ENCODE assay signal across 11 mouse cellular contexts in genomic region chr1:153702853-153703410, GRCm38 (mm10). TPM values are rescaled to one million over a fixed set of nuclear protein-coding genes. Genes with fewer than 3 reads are reported as not detected.
DNase-seq lines count a peak whose midpoint lies in the region; ATAC-seq and TF ChIP-seq lines count a peak whose summit lies in the region.
"Had no signal": no experiment of that assay in that cellular context is flagged by ENCODE, and none has a peak within 500 bp of the region (broad histone marks: within the 10 kb centered on the region; RNA-seq: fewer than 3 reads in every experiment).

No protein-coding gene starts in this region.

- no peak for TF ChIP-seq CTCF in CH12.LX (conservative IDR thresholded peaks at IDR 0.05 in 1 of 2, IDR thresholded peaks at IDR 0.05 in 1 of 2; ENCODE audit: low read depth in 2 of 2, low read length in 2 of 2)
- TF ChIP-seq CTCF in forebrain, postnatal 0 days (IDR thresholded peaks at IDR 0.05; ENCODE audit: low read depth) = no peak

- TF ChIP-seq EP300 in CH12.LX (IDR thresholded peaks at IDR 0.05; ENCODE audit: low read length) = peak; percentile 82

- H3K9ac ChIP-seq in CH12.LX (ENCODE audit: insufficient read depth, low read depth) = no peak overlapping the region
- H3K9ac ChIP-seq in forebrain, postnatal 0 days = no peak overlapping the region
- H3K9ac ChIP-seq in kidney, embryonic 15.5 days = no peak overlapping the region
- H3K9ac ChIP-seq: embryonic facial prominence, embryonic 13.5 days had no signal

- no peaks in the 10 kb centered on the region for H3K79me2 ChIP-seq in CH12.LX (replicated peaks; ENCODE audit: control insufficient read depth, extremely low read depth, insufficient read depth, poor library complexity, severe bottlenecking)

- 29% methylated on average over 8 of the region's 8 CpGs for WGBS in forebrain, postnatal 0 days
- 53% methylated on average over 8 of the region's 8 CpGs for WGBS in midbrain, embryonic 10.5 days
- WGBS in kidney, embryonic 15.5 days = 72% methylated on average over 8 of the region's 8 CpGs

- peak overlapping the region; percentile 24 for H3K4me2 ChIP-seq in CH12.LX (ENCODE audit: insufficient read depth, low read depth, poor library complexity, severe bottlenecking)
- H3K4me2 ChIP-seq in forebrain, postnatal 0 days (ENCODE audit: low read depth) = no peak overlapping the region
- no peak overlapping the region for H3K4me2 ChIP-seq in kidney, embryonic 15.5 days
- H3K4me2 ChIP-seq: embryonic facial prominence, embryonic 13.5 days had no signal

- H3K36me3 ChIP-seq in CH12.LX (replicated peaks in 1 of 2; ENCODE audit: control insufficient read depth in 1 of 2, insufficient read depth in 1 of 2, low read length in 1 of 2) = no peaks in the 10 kb centered on the region
- no peaks in the 10 kb centered on the region for H3K36me3 ChIP-seq in forebrain, postnatal 0 days (ENCODE audit: insufficient read depth)
- no peaks in the 10 kb centered on the region for H3K36me3 ChIP-seq in midbrain, embryonic 10.5 days
- H3K36me3 ChIP-seq in kidney, embryonic 15.5 days = no peaks in the 10 kb centered on the region
- H3K36me3 ChIP-seq: embryonic facial prominence, embryonic 13.5 days had no signal

- peaks cover 16 to 75% of the 10 kb centered on the region in 2 experiments for H3K4me1 ChIP-seq in CH12.LX (ENCODE audit: control insufficient read depth in 1 of 2, insufficient read depth in 2 of 2)
- peaks cover 12% of the 10 kb centered on the region for H3K4me1 ChIP-seq in forebrain, postnatal 0 days (ENCODE audit: insufficient read depth)
- peaks cover 62% of the 10 kb centered on the region for H3K4me1 ChIP-seq in midbrain, embryonic 10.5 days
- peaks cover 38% of the 10 kb centered on the region for H3K4me1 ChIP-seq in kidney, embryonic 15.5 days

- dilution Hi-C loops in CH12.LX (cut with MboI; ENCODE audit: extremely low pct_ligation_motif_present, extremely low pct_unique_long_range_greater_than_20kb, low sequenced_read_pairs) = no loop called here

- TF ChIP-seq POLR2A in CH12.LX (IDR thresholded peaks at IDR 0.05; ENCODE audit: low read depth, low read length) = no peak

- no peak overlapping the region for H3K27ac ChIP-seq in CH12.LX (ENCODE audit: insufficient read depth, low read depth)
- no peak overlapping the region for H3K27ac ChIP-seq in forebrain, postnatal 0 days (ENCODE audit: low read depth, low read length)
- peak overlapping the region; percentile 90 for H3K27ac ChIP-seq in midbrain, embryonic 10.5 days (replicated peaks)
- H3K27ac ChIP-seq in kidney, embryonic 15.5 days = no peak overlapping the region
- H3K27ac ChIP-seq: embryonic facial prominence, embryonic 13.5 days; kidney, postnatal 0 days had no signal

- peaks cover 5% of the 10 kb centered on the region for H3K9me3 ChIP-seq in CH12.LX (replicated peaks; ENCODE audit: low read length)
- no peaks in the 10 kb centered on the region for H3K9me3 ChIP-seq in forebrain, postnatal 0 days (ENCODE audit: low read length)
- no peaks in the 10 kb centered on the region for H3K9me3 ChIP-seq in midbrain, embryonic 10.5 days (replicated peaks)
- no peaks in the 10 kb centered on the region for H3K9me3 ChIP-seq in kidney, embryonic 15.5 days (replicated peaks)
- H3K9me3 ChIP-seq: embryonic facial prominence, embryonic 13.5 days had no signal

- ATAC-seq in forebrain, postnatal 0 days = peak; percentile 47
- no peak for ATAC-seq in kidney, embryonic 15.5 days (replicated peaks; ENCODE audit: low FRiP score)
- ATAC-seq: Patski had no signal

- in situ Hi-C loops in CH12.LX (cut with MboI; ENCODE audit: low pct_ligation_motif_present, low pct_unique_long_range_greater_than_20kb, low sequenced_read_pairs) = loop anchor here (5.0 kb wide), 1 partner anchor 34 kb away; no protein-coding TSS in a partner anchor

- peak overlapping the region in 1 of 3 experiments; percentile 10 for H3K4me3 ChIP-seq in CH12.LX (replicated peaks in 1 of 3; ENCODE audit: low read depth in 2 of 3, low read length in 2 of 3, poor library complexity in 1 of 3)
- no peak overlapping the region for H3K4me3 ChIP-seq in forebrain, postnatal 0 days (ENCODE audit: low read depth, low read length)
- peak overlapping the region; percentile 9; the same call in 1 of the 2 replicates for H3K4me3 ChIP-seq in midbrain, embryonic 10.5 days
- H3K4me3 ChIP-seq in kidney, embryonic 15.5 days (replicated peaks) = no peak overlapping the region
- H3K4me3 ChIP-seq: embryonic facial prominence, embryonic 13.5 days had no signal

- DNase-seq in CH12.LX (ENCODE audit: extremely low read depth) = peak; percentile 30
- peak; percentile 20 for DNase-seq in adrenal gland, postnatal 10 days
- peak; percentile 27 for DNase-seq in forebrain, postnatal 0 days
- DNase-seq in midbrain, embryonic 10.5 days (ENCODE audit: low spot score) = no peak
- DNase-seq in gastrocnemius, adult 18-20 months (ENCODE audit: low spot score) = no peak
- no peak for DNase-seq in urinary bladder, adult 2 months (ENCODE audit: low spot score)
- DNase-seq: gastrocnemius, postnatal 36 days had no signal

- no peak for TF ChIP-seq RAD21 in CH12.LX (IDR thresholded peaks at IDR 0.05; ENCODE audit: low read depth, low read length)

- H3K27me3 ChIP-seq in CH12.LX (replicated peaks) = peaks cover 6% of the 10 kb centered on the region
- H3K27me3 ChIP-seq in forebrain, postnatal 0 days (ENCODE audit: insufficient read depth, low read length) = no peaks in the 10 kb centered on the region
- no peaks in the 10 kb centered on the region; the same call in 1 of the 2 replicates for H3K27me3 ChIP-seq in midbrain, embryonic 10.5 days (ENCODE audit: low read depth, poor library complexity, severe bottlenecking)
- peaks cover 6% of the 10 kb centered on the region; the same call in 1 of the 2 replicates for H3K27me3 ChIP-seq in kidney, embryonic 15.5 days
- H3K27me3 ChIP-seq: embryonic facial prominence, embryonic 13.5 days; Patski had no signal

TF ChIP-seq in CH12.LX, 34 proteins besides CTCF, POLR2A, EP300 and RAD21 (continues in another document):
- TF ChIP-seq CHD2 (IDR thresholded peaks at IDR 0.05; ENCODE audit: low read length) (no peak), NELFE (IDR thresholded peaks at IDR 0.05; ENCODE audit: low read depth, low read length) (no peak), E2F4 (IDR thresholded peaks at IDR 0.05; ENCODE audit: insufficient replicate concordance, low read depth, low read length) (no peak), MAFK (IDR thresholded peaks at IDR 0.05; ENCODE audit: insufficient replicate concordance, low read length) (no peak), MXI1 (IDR thresholded peaks at IDR 0.05; ENCODE audit: low read depth, low read length) (no peak), NRF1 (IDR thresholded peaks at IDR 0.05; ENCODE audit: low read depth, low read length) (no peak), MAZ (IDR thresholded peaks at IDR 0.05; ENCODE audit: low read depth, low read length) (no peak), ZNF384 (IDR thresholded peaks at IDR 0.05; ENCODE audit: low read depth, low read length) (no peak), PAX5 (IDR thresholded peaks at IDR 0.05; ENCODE audit: low read length) (no peak), BHLHE40 (IDR thresholded peaks at IDR 0.05; ENCODE audit: low read depth, low read length) (peak; percentile 37; the same call in 1 of the 2 replicates), USF1 (IDR thresholded peaks at IDR 0.05; ENCODE audit: low read depth, low read length) (no peak), ETS1 (conservative IDR thresholded peaks at IDR 0.05; ENCODE audit: low read depth, low read length) (peak; percentile 61), POLR2AphosphoS2 (IDR thresholded peaks at IDR 0.05; ENCODE audit: low read depth, low read length) (no peak), HCFC1 (IDR thresholded peaks at IDR 0.05; ENCODE audit: low read depth, low read length) (no peak), ZC3H11A (IDR thresholded peaks at IDR 0.05; ENCODE audit: low read depth, low read length) (no peak), ELF1 (IDR thresholded peaks at IDR 0.05; ENCODE audit: low read depth, low read length) (no peak)

RNA-seq across cellular contexts. Expression of gene Rgs16, which starts 37.2 kb away (rescaled TPM):
- total RNA-seq in CH12.LX (2012; rRNA removed) (0.21 and 0.25 TPM in 2 replicates), CH12.LX (2014; rRNA removed) (0.15 TPM in 2 replicates)
- 0.26 TPM in 1 of 2 replicates, not detected in the other for polyA plus RNA-seq in CH12.LX (2012; ENCODE audit: insufficient read length, low read depth)
- 10 to 100 TPM; 10.3 to 48.8 TPM for total RNA-seq in adrenal gland, postnatal 10 days (2021)
- 7.9 and 9.6 TPM in 2 replicates for total RNA-seq in forebrain, postnatal 0 days (2014; rRNA removed)
- polyA plus RNA-seq in forebrain, postnatal 0 days (2015; fragmentation: Nextera tagmentation; extraction: Ambion mirVana) = 15.5 and 16.7 TPM in 2 replicates
- polyA plus RNA-seq in midbrain, embryonic 10.5 days (2016; fragmentation: Nextera tagmentation; extraction: Ambion mirVana) = 31.8 and 39.0 TPM in 2 replicates
- total RNA-seq in gastrocnemius, adult 18-20 months (2021) = under 1 TPM; 0.81 to 0.87 TPM
- polyA plus RNA-seq in urinary bladder, adult 2 months (2012; rRNA removed) = 2.4 and 2.5 TPM in 2 replicates
- polyA plus RNA-seq in kidney, embryonic 15.5 days (2015; fragmentation: Nextera tagmentation; extraction: Ambion mirVana) = 4.7 and 4.9 TPM in 2 replicates

RNA-seq across cellular contexts. Expression of gene Rnasel, which starts 46.3 kb away (rescaled TPM):
- 7.5 and 8.4 TPM in 2 replicates for total RNA-seq in CH12.LX (2012; rRNA removed)
- 9.2 and 9.7 TPM in 2 replicates for total RNA-seq in CH12.LX (2014; rRNA removed)
- 18.8 and 19.8 TPM in 2 replicates for polyA plus RNA-seq in CH12.LX (2012; ENCODE audit: insufficient read length, low read depth)
- total RNA-seq in adrenal gland, postnatal 10 days (2021) = 10 to 100 TPM; 12.1 to 15.5 TPM
- 39.5 and 43.9 TPM in 2 replicates for total RNA-seq in forebrain, postnatal 0 days (2014; rRNA removed)
- 10.7 and 19.5 TPM in 2 replicates for polyA plus RNA-seq in forebrain, postnatal 0 days (2015; fragmentation: Nextera tagmentation; extraction: Ambion mirVana)
- polyA plus RNA-seq in midbrain, embryonic 10.5 days (2016; fragmentation: Nextera tagmentation; extraction: Ambion mirVana) = 10.1 and 20.3 TPM in 2 replicates
- 1 to 10 TPM in 1 of 2 experiments, under 1 TPM in 1; 0.87 to 1.5 TPM for total RNA-seq in gastrocnemius, adult 18-20 months (2021)
- 15.7 and 20.8 TPM in 2 replicates for polyA plus RNA-seq in urinary bladder, adult 2 months (2012; rRNA removed)
- polyA plus RNA-seq in kidney, embryonic 15.5 days (2015; fragmentation: Nextera tagmentation; extraction: Ambion mirVana) = 10.4 and 11.6 TPM in 2 replicates

RNA-seq across cellular contexts. Expression of gene Rgs8, which starts 50.1 kb away (rescaled TPM):
- total RNA-seq in CH12.LX (2012; rRNA removed) (not detected in 2 replicates), CH12.LX (2014; rRNA removed) (not detected in 2 replicates)
- 0.03 TPM in 1 of 2 replicates, not detected in the other for polyA plus RNA-seq in CH12.LX (2012; ENCODE audit: insufficient read length, low read depth)
- under 1 TPM; 0.57 to 0.61 TPM for total RNA-seq in adrenal gland, postnatal 10 days (2021)
- total RNA-seq in forebrain, postnatal 0 days (2014; rRNA removed) = 19.3 and 22.7 TPM in 2 replicates
- 12.0 and 16.6 TPM in 2 replicates for polyA plus RNA-seq in forebrain, postnatal 0 days (2015; fragmentation: Nextera tagmentation; extraction: Ambion mirVana)
- polyA plus RNA-seq in midbrain, embryonic 10.5 days (2016; fragmentation: Nextera tagmentation; extraction: Ambion mirVana) = 8.3 and 15.1 TPM in 2 replicates
- not detected for total RNA-seq in gastrocnemius, adult 18-20 months (2021)
- 0.03 TPM in 1 of 2 replicates, not detected in the other for polyA plus RNA-seq in urinary bladder, adult 2 months (2012; rRNA removed)
- 0.10 and 0.14 TPM in 2 replicates for polyA plus RNA-seq in kidney, embryonic 15.5 days (2015; fragmentation: Nextera tagmentation; extraction: Ambion mirVana)

Comparison
In these comparisons a context has a peak if more than half of its experiments do, and no peak if none do; other contexts are left out.
1. DNase-seq: peak in CH12.LX (single experiment), adrenal gland, postnatal 10 days (single experiment) and forebrain, postnatal 0 days (single experiment); none in midbrain, embryonic 10.5 days (single experiment), gastrocnemius, adult 18-20 months (single experiment) and urinary bladder, adult 2 months (single experiment).